Mouse (Mus musculus) gastrocnemius, adult 18-20 months (tissue): ENCODE results near the gene Efcab3. TPM values are rescaled to one million over a fixed set of nuclear protein-coding genes. Genes with fewer than 3 reads are reported as not detected.

Experiments used
- DNase-seq: peaks from one replicate; pipeline ENCODE4 v3.0.0; 2021; ENCODE audit warnings: low spot score
- total RNA-seq, 2 experiments: library from RNA; stranded (reverse); gene quantifications; 2 replicates each; pipeline ENCODE4 v1.2.3; 2021

Efcab3 gene
- total RNA-seq, 2 experiments from 2014 or later = not detected

DNA sequence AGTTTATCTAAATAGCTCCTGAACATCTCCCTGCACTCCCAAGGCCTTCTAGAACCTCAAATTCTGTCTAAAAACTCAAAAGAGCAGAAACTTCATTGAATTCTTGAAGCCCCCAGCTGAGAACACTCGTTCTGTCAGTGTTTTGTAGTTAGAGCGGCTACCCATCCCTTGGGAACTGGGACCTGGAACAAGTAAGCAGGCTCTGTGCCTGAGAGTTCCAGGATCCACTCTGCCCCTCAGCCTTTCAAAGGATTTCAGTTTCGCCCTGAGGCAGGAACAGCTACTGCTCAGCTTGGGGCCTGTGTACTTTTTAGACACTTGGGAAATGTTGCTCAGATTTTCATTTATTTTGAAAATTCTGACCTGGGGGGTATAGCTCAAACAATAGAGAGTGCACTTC lies 83.2 kb downstream of the Efcab3 start, which contains the start of gene Gm10842:
TSS of gene Gm10842 (plus strand) at position 301 of the 400 bp plus-strand sequence.
- DNase-seq = no peak

DNA sequence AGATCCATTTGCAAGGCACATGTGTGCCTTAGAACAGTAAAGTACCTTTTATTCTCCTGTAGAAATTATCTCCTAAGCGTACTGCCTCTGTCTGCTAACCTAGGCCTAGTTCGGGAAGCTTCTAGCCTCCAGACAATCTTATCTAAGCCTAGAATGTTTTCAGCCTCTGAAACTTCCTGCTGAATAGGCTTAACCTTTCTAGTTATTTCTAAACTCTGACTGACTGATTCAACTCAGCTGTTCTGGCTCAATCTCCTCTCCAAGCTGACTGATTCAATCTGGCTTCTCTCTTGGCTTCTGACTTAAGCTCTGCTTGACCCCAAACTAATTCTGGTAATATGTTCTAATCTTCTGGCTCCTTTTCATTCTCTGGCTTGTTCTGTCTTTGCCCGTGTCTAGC lies 86.0 kb downstream of the Efcab3 start:
- no peak for DNase-seq

DNA sequence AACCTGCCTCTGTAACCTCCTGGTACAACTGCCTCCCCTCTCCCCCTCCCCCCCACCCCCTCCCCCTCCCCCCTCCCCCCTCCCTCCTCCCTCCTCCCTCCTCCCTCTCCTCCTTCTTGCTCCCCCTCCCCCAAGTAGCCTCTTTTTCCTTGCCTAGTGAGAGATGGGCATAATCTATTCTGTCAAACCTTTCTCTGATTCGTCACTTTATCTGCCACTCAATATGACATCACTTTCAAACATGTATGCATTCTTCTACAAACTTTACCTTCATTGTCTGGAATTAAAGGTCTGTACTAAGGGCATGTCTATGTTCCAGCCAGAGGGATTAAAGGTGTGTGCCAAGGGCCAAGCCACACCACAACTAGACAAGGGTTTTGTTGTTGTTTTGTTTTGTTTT lies 86.4 kb downstream of the Efcab3 start:
- no peak for DNase-seq

DNA sequence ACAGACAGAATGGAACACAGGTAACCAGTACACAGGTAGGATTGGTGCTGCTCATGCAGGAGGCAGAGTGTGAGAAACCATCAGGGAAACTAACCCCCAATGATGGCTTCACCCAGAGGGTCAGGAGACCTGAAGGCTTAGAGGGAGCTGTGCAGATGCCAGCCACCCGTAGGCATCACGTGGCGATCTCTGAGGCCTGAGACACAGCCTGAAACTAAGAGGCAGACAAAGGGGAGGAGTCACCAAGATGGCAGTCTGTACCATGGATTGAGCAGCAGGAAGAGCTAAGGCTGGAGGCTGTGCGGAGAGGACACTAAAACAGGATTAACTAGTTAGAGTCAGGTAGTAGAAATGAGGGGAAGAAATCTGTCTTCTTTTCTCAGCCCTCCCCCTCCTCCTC lies 87.3 kb downstream of the Efcab3 start:
- DNase-seq = no peak

DNA sequence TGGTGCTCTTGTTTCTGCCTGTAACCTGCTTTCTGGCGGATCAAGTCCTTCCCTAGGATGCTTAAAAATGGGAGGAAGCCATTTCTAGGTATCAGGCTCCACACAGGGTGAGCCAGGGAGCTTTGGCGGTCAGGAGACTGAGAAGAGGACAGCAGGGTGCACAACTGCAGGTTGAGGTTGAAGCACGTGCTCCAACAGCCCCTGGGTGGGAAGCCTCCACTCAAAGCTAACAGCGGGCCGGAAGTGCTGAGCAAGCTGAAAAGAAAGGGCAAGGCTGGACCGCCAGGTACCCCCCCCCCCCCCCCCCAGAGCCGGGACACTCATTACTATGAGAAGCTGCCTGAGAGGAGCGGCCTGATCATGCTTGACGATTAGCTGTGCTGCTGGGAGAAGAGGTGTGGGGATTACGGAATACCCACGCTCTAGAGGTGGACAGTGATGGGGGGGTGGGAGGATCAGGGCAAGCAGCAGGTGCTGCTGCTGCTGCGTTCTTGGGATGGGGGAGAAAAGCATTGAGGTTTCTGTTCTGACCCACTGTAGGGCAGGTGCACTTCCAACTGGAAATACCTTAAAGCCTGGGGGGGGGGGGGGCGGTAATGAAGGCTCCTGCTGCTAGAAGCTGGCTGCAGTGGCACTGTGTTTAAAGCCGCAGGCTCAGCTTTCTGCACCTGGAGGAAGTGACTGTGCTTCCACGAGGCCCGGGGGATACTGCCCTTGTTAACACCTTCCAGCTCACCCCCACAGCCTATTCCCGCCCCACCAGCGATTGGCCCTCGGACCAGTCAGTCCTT lies 88.0 kb downstream of the Efcab3 start:
- no peak for DNase-seq

DNA sequence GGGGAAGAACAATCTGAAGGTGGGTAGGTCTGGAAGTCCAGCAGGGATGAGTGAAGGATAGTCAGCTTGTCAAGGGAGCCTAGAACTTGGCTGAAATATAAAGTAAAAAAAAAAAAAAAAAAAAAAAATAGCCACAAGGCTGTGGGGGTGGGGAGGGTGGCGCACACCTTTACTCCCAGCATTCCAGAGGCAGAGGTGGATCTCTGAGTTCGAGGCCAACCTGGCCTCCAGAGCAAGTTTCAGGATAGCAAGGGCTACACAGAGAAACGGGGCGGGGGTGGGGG lies 88.6 kb downstream of the Efcab3 start:
- DNase-seq = no peak

DNA sequence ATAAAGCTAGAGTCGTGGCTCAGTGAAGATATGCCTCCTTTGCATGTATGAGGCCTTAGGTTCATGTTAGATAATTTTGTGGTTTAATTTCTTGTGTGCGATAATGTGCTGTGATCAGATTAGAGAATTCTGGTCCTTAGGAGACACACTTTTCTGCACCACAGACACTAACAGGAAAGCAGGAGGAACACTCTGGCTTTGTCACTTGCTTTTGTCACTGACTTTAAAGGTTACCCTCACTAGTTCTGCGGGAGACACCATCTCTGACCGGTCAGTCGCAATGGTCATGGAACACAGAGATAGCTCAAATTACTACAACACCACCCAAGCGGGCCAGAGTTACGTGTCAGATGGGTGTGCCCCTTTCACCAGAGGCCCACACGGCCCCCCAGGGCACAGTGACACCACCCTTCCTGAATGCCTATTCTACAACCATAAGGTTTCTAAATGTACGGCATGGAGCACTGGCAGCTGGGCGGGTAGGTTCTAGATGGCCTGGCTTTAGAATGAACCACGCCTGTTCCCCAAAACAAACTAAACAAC lies 89.0 kb downstream of the Efcab3 start:
- no peak for DNase-seq

DNA sequence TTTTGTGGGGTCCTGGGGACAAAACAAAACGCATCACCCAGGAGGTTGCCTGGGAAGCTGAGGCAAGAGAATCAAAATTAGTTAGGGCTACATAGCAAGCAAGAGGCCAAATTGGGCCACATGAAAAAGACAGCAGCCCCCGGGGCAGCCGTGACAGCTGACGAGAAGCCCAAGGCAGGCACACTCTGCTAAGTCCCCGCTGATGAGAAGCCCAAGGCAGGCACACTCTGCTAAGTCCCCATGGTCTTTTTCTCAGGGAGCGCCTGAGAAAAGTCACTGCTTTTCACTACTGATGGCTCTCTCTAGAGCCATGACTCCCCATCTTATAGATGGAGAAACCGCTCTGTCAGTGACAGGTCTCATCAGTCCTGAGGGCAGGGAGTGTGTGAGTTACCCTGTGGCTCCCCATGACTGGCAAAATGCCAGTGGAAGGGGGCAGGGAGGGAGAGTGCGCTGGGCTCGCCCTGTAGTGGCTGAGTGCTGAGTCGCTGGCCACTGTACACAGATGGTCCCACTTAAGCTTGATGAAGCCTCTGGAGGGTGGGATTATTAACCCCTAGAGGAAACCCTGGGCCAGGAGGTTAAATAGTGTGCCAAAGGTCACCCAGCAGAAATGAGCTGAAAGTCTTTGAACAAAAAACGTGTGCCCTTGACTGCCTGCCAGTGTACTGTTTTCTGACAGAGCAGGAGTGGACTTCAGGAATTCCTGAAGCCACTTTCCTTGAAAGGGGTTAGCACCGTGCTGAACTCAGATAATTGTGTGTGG lies 89.9 kb downstream of the Efcab3 start:
- DNase-seq = no peak

DNA sequence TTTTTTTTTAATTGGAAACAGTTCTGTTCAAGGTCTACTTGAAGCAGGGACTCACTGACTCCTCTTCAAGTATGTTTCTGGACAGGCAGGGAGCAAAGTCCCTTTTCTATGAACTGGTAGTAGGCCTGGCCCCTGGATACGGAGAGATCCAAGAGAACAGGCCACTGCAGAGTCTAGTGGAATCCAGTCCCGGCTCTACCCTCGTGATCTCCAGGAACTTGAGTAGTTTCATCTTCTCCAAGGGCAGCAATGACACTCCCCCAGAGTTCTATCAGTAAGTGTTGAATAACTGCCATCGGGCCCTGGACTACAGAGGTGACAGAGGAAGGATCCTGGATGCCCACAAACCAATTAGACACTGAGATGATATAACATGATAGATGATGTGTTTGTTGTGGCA lies 92.5 kb downstream of the Efcab3 start:
- no peak for DNase-seq

DNA sequence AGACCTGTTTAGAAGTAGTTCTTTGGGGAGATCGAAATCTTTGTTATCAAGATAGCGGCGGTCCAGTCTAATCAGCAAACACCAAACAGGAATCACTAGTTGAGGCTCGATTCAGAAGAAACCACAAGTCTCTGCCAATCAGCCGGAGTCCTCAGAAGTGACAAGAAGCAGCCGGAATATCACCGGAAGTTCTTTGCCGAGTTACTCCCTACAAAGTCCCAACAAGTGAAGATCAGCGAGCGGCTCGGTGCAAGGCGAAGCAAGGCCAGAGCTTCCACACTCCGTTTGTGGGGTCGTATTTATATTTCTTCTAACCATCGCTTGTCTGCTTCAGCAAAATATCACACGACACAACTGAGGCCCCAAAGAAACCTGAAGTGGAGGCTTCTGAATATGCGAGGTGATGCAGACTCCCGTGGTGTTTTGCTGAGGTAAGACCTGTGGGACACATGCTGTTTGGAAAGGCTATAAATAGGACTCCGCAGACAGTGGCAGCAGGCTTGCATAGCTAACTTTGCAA lies 93.4 kb downstream of the Efcab3 start:
- DNase-seq = no peak

DNA sequence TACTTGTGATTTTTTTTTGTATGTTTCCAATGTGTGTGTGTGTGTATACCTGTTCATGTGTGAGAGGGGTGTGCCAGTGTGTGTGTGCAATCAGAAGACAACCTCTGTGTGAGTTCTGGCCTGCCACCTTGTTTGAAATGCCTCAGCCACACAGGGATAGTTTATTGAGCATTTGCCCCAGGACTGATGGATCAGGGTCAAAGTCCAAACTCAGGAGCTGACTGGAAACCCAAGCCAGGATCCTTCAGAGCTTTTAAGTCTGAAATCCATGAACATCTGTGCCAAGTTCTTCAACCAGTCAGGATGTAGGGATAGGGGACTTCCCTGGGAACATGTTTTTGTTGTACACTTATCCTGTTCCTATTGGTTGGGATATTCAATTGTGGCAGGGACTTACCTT lies 94.7 kb downstream of the Efcab3 start:
- no peak for DNase-seq

DNA sequence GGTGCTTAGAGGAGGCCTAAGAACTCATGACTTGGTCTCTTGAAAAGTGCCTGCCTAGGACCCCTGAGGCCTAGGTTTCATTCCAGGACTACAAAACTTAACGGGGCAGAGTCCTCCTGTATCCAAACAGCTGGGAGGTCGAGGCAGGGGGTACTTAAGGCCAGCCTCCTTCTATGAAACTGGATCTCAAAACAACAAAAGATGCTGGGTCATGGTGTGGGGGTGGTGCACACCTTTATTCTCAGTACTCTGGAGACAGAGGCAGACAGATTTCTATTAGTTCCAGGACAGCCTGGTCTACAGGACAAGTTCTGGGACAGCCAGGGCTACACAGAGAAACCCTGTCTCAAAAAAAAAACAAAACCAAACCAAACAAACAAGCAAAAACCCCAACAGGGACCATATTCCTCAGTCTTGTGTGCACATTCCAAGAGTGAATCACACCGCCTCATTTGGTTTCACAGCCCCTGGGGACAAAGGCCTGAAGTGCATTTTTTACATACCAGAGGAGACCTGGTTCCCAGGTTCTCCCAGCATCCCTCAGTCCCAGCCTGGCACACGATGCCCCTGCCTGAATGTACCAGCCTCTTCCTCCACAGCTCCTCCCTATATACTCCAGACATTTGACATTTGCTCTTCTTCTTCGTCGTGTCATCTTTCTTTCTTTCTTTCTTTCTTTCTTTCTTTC lies 96.4 kb downstream of the Efcab3 start:
- DNase-seq = no peak

DNA sequence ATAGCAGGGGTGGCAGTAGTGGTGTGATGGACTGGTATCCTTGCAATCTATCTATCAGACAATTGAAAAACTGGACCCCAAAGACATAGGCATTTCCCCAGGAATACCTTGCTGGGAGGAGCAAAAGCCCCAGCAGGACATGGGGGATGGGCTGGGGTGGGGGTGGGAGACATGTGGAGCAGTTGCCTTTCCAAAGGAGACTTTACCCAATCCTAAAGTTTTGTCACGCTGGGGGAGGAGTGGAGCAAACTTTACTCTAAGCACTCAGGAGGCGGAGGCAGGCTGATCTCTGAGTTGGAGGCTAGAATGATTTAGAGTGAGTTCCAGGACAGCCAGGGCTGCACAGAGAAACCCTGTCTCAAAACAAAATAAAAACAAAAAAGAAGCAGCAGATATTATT lies 98.0 kb downstream of the Efcab3 start:
- DNase-seq = no peak

DNA sequence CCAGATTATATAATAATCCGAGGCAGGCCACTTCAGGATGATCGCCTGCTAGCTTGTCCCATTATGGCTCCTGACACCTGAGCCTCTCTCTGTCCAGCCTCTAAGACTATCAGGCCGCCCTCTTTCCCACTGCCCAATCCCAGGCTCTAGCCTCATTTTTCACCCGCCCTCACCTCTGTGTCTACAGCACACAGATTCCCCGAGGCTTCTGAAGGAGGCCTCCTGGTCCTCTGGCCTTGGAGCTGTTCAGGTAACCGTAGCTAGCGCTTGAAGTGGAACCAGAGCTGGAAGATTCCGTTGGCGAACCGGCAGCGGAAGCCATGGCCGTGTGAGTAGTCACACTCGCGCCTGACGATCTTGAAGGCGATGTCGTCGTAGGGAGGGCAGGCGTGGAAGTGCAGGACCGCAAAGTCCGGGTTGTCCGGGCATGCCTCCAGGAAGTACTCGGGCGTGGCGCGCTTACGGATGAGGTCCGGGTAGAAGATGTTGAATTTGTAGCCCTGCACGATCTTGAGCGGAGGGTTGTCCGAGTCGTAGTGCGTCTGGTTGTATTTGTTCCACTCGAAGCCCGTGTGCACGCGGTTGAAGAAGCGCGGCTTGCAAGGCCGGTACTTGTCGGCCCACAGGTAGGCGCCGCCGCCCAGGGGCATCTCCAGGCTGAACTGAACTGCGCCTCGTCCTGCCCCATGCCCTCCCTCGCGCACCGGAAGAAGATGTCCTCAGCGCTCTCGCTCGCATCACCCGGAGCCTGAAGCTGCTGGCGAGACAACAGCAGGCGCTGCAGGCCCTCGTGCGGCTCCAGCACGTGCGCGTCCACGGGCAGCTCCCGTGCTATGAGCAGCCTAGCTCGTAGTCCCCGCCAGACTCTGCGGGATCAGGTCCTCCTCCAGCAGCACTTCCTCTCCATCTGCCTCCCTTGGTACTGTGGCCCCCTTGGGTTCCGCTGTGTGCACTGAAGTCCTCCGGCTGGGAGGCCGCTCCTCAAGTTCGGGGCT lies 101.4 kb downstream of the Efcab3 start:
- no peak for DNase-seq

DNA sequence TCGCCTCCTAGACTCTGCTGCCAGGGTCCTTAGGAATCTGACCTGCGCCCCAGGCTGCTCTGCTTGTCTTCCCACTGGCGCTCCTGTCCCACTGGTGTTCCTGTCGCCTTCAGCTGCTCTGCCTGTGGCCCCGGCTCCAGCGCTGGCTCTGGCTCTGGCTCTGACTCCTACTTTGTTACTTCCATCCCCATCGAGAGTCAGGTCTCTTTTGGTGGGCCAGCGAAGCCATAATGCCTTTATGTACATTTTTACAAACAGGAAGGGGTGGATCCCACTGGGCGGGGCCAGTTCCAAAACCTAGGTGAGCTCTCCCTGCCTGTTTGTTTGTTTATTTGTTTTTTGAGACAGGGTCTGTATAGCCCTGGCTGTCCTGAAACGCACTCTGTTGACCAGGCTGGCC lies 103.4 kb downstream of the Efcab3 start:
- DNase-seq = no peak

Other genes with a start within 250 kb of the Efcab3 start
- gene Mettl2, start 62.8 kb downstream of the Efcab3 start, total RNA-seq = 1 to 10 TPM; 7.4 to 7.7 TPM
- not detected for gene Gm10842, start 83.3 kb downstream of the Efcab3 start, total RNA-seq
- gene Tlk2, start 115.2 kb downstream of the Efcab3 start, total RNA-seq = 10 to 100 TPM; 37.5 to 40.0 TPM
- gene Mrc2, start 229.1 kb downstream of the Efcab3 start, total RNA-seq = 1 to 10 TPM; 7.5 to 8.5 TPM